Mouse (Mus musculus) ES-Bruce4 (cell line): ENCODE data around the gene Med25.

Experiments
- CTCF ChIP-seq: IDR thresholded peaks from one replicate; pipeline ENCODE4 v1.8.1; 2011; ENCODE audit warnings: low read depth, low read length
- EP300 ChIP-seq: IDR thresholded peaks from 2 replicates; pipeline ENCODE4 v1.6.1; 2011; ENCODE audit warnings: low read depth, low read length; ENCODE audit not compliant: insufficient read depth
- POLR2A ChIP-seq: IDR thresholded peaks from one replicate; pipeline ENCODE4 v1.8.1; 2011; ENCODE audit warnings: low read length; ENCODE audit not compliant: insufficient read depth

GRCm38 (mm10) chr7:44870614-44871013 is 21.9 kb downstream of the Med25 start:
- TF ChIP-seq CTCF = no peak
- no peak for TF ChIP-seq EP300
- no peak for TF ChIP-seq POLR2A
